Mouse (Mus musculus): ENCODE results near the gene Gimap3. TPM values are rescaled to one million over a fixed set of nuclear protein-coding genes. Genes with fewer than 3 reads are reported as not detected.

The Gimap3 gene
- polyA plus RNA-seq (2014; fragmentation: Nextera tagmentation; extraction: Ambion mirVana): not detected in 2 replicates

- no peaks in the 10 kb centered on the region for H3K4me1 ChIP-seq (ENCODE audit: control insufficient read depth, insufficient read depth, low read length)
- ATAC-seq: no peak
- no peak within 1 kb of the TSS for H3K27ac ChIP-seq (ENCODE audit: low read depth, low read length)
- H3K36me3 ChIP-seq (ENCODE audit: control insufficient read depth, insufficient read depth, low read length): no peaks in the 10 kb centered on the region
- H3K4me2 ChIP-seq (ENCODE audit: low read length): no peak within 1 kb of the TSS
- H3K27me3 ChIP-seq (replicated peaks; ENCODE audit: control insufficient read depth, insufficient read depth, low read length): no peaks in the 10 kb centered on the region
- H3K4me3 ChIP-seq (ENCODE audit: low read depth, low read length): no peak within 1 kb of the TSS
- no peaks in the 10 kb centered on the region for H3K9me3 ChIP-seq (replicated peaks; ENCODE audit: control insufficient read depth, low read length)
- no peak for DNase-seq (ENCODE audit: low spot score)
- H3K9ac ChIP-seq (ENCODE audit: low read length): no peak within 1 kb of the TSS
- 91% methylated on average over 3 of the region's 3 CpGs for WGBS
Measured at GRCm38 (mm10) chr6:48770696-48771095, at the start of gene Gimap3. TSS of gene Gimap3 (minus strand) at chr6:48770851.

- H3K9me3 ChIP-seq (replicated peaks; ENCODE audit: control insufficient read depth, low read length): no peaks in the 10 kb centered on the region
- no peaks in the 10 kb centered on the region for H3K27me3 ChIP-seq (replicated peaks; ENCODE audit: control insufficient read depth, insufficient read depth, low read length)
- H3K4me2 ChIP-seq (ENCODE audit: low read length): no peak overlapping the region
- H3K9ac ChIP-seq (ENCODE audit: low read length): no peak overlapping the region
- DNase-seq (ENCODE audit: low spot score): peak; percentile 95
- H3K4me3 ChIP-seq (ENCODE audit: low read depth, low read length): no peak overlapping the region
- no peak; the same call in 1 of the 2 replicates for ATAC-seq
- H3K27ac ChIP-seq (ENCODE audit: low read depth, low read length): no peak overlapping the region
- no peaks in the 10 kb centered on the region for H3K4me1 ChIP-seq (ENCODE audit: control insufficient read depth, insufficient read depth, low read length)
- WGBS: 6% methylated on average over 6 of the region's 6 CpGs
- no peaks in the 10 kb centered on the region for H3K36me3 ChIP-seq (ENCODE audit: control insufficient read depth, insufficient read depth, low read length)
Measured at GRCm38 (mm10) chr6:48817815-48818214, 47.2 kb upstream of the Gimap3 start.

- H3K9ac ChIP-seq (ENCODE audit: low read length): no peak overlapping the region
- no peak overlapping the region for H3K4me3 ChIP-seq (ENCODE audit: low read depth, low read length)
- H3K9me3 ChIP-seq (replicated peaks; ENCODE audit: control insufficient read depth, low read length): no peaks in the 10 kb centered on the region
- no peak overlapping the region for H3K27ac ChIP-seq (ENCODE audit: low read depth, low read length)
- no peak for ATAC-seq
- no peak for DNase-seq (ENCODE audit: low spot score)
- H3K4me1 ChIP-seq (ENCODE audit: control insufficient read depth, insufficient read depth, low read length): no peaks in the 10 kb centered on the region
- H3K27me3 ChIP-seq (replicated peaks; ENCODE audit: control insufficient read depth, insufficient read depth, low read length): no peaks in the 10 kb centered on the region
- no peaks in the 10 kb centered on the region for H3K36me3 ChIP-seq (ENCODE audit: control insufficient read depth, insufficient read depth, low read length)
- H3K4me2 ChIP-seq (ENCODE audit: low read length): no peak overlapping the region
Measured at GRCm38 (mm10) chr6:48815013-48815412, 44.4 kb upstream of the Gimap3 start.

GRCm38 (mm10) chr6:48809494-48810219, 39.0 kb upstream of the Gimap3 start:
- WGBS: 76% methylated on average over 3 of the region's 3 CpGs
- no peaks in the 10 kb centered on the region for H3K4me1 ChIP-seq (ENCODE audit: control insufficient read depth, insufficient read depth, low read length)
- H3K36me3 ChIP-seq (ENCODE audit: control insufficient read depth, insufficient read depth, low read length): no peaks in the 10 kb centered on the region
- no peak overlapping the region for H3K4me3 ChIP-seq (ENCODE audit: low read depth, low read length)
- H3K4me2 ChIP-seq (ENCODE audit: low read length): no peak overlapping the region
- H3K9me3 ChIP-seq (replicated peaks; ENCODE audit: control insufficient read depth, low read length): no peaks in the 10 kb centered on the region
- ATAC-seq (no peak), DNase-seq (ENCODE audit: low spot score) (no peak)
- H3K27ac ChIP-seq (ENCODE audit: low read depth, low read length): no peak overlapping the region
- H3K27me3 ChIP-seq (replicated peaks; ENCODE audit: control insufficient read depth, insufficient read depth, low read length): no peaks in the 10 kb centered on the region
- no peak overlapping the region for H3K9ac ChIP-seq (ENCODE audit: low read length)

GRCm38 (mm10) chr6:48806746-48807145, 36.1 kb upstream of the Gimap3 start:
- H3K27ac ChIP-seq (ENCODE audit: low read depth, low read length): no peak overlapping the region
- 95% methylated on average over 3 of the region's 3 CpGs for WGBS

GRCm38 (mm10) chr6:48804346-48804745, 33.7 kb upstream of the Gimap3 start:
- ATAC-seq (no peak), DNase-seq (ENCODE audit: low spot score) (no peak)
- no peaks in the 10 kb centered on the region for H3K27me3 ChIP-seq (replicated peaks; ENCODE audit: control insufficient read depth, insufficient read depth, low read length)
- no peaks in the 10 kb centered on the region for H3K9me3 ChIP-seq (replicated peaks; ENCODE audit: control insufficient read depth, low read length)
- no peak overlapping the region for H3K4me3 ChIP-seq (ENCODE audit: low read depth, low read length)
- H3K9ac ChIP-seq (ENCODE audit: low read length): no peak overlapping the region
- H3K27ac ChIP-seq (ENCODE audit: low read depth, low read length): no peak overlapping the region
- WGBS: 87% methylated on average over 5 of the region's 5 CpGs
- H3K4me1 ChIP-seq (ENCODE audit: control insufficient read depth, insufficient read depth, low read length): no peaks in the 10 kb centered on the region
- no peak overlapping the region for H3K4me2 ChIP-seq (ENCODE audit: low read length)
- no peaks in the 10 kb centered on the region for H3K36me3 ChIP-seq (ENCODE audit: control insufficient read depth, insufficient read depth, low read length)

More at GRCm38 (mm10) chr6:48806746-48807145, 36.1 kb upstream of the Gimap3 start:
- no peak overlapping the region for H3K4me3 ChIP-seq (ENCODE audit: low read depth, low read length)
- H3K36me3 ChIP-seq (ENCODE audit: control insufficient read depth, insufficient read depth, low read length): no peaks in the 10 kb centered on the region
- H3K27me3 ChIP-seq (replicated peaks; ENCODE audit: control insufficient read depth, insufficient read depth, low read length): no peaks in the 10 kb centered on the region
- ATAC-seq (no peak), DNase-seq (ENCODE audit: low spot score) (no peak)
- no peaks in the 10 kb centered on the region for H3K4me1 ChIP-seq (ENCODE audit: control insufficient read depth, insufficient read depth, low read length)
- no peaks in the 10 kb centered on the region for H3K9me3 ChIP-seq (replicated peaks; ENCODE audit: control insufficient read depth, low read length)
- H3K9ac ChIP-seq (ENCODE audit: low read length): no peak overlapping the region
- H3K4me2 ChIP-seq (ENCODE audit: low read length): no peak overlapping the region

GRCm38 (mm10) chr6:48803406-48804051, 32.9 kb upstream of the Gimap3 start:
- H3K4me3 ChIP-seq (ENCODE audit: low read depth, low read length): no peak overlapping the region
- no peaks in the 10 kb centered on the region for H3K27me3 ChIP-seq (replicated peaks; ENCODE audit: control insufficient read depth, insufficient read depth, low read length)
- no peaks in the 10 kb centered on the region for H3K36me3 ChIP-seq (ENCODE audit: control insufficient read depth, insufficient read depth, low read length)
- H3K4me2 ChIP-seq (ENCODE audit: low read length): no peak overlapping the region
- H3K9ac ChIP-seq (ENCODE audit: low read length): no peak overlapping the region
- no peak overlapping the region for H3K27ac ChIP-seq (ENCODE audit: low read depth, low read length)
- DNase-seq (ENCODE audit: low spot score): no peak
- no peaks in the 10 kb centered on the region for H3K4me1 ChIP-seq (ENCODE audit: control insufficient read depth, insufficient read depth, low read length)
- no peak for ATAC-seq
- no peaks in the 10 kb centered on the region for H3K9me3 ChIP-seq (replicated peaks; ENCODE audit: control insufficient read depth, low read length)

GRCm38 (mm10) chr6:48801897-48802296, 31.2 kb upstream of the Gimap3 start:
- Histone ChIP-seq H3K4me1 (ENCODE audit: control insufficient read depth, insufficient read depth, low read length) (no peaks in the 10 kb centered on the region), H3K9ac (ENCODE audit: low read length) (no peak overlapping the region), H3K4me2 (ENCODE audit: low read length) (no peak overlapping the region), H3K4me3 (ENCODE audit: low read depth, low read length) (no peak overlapping the region), H3K9me3 (replicated peaks; ENCODE audit: control insufficient read depth, low read length) (no peaks in the 10 kb centered on the region), H3K27ac (ENCODE audit: low read depth, low read length) (no peak overlapping the region), H3K36me3 (ENCODE audit: control insufficient read depth, insufficient read depth, low read length) (no peaks in the 10 kb centered on the region), H3K27me3 (replicated peaks; ENCODE audit: control insufficient read depth, insufficient read depth, low read length) (no peaks in the 10 kb centered on the region)
- 90% methylated on average over 1 of the region's 1 CpGs for whole genome bisulfite sequencing
- no peak for ATAC-seq
- DNase-seq (ENCODE audit: low spot score): no peak

- no peak for DNase-seq (ENCODE audit: low spot score)
- no peak overlapping the region for H3K9ac ChIP-seq (ENCODE audit: low read length)
- no peaks in the 10 kb centered on the region for H3K9me3 ChIP-seq (replicated peaks; ENCODE audit: control insufficient read depth, low read length)
- H3K4me2 ChIP-seq (ENCODE audit: low read length): no peak overlapping the region
- ATAC-seq: no peak
- H3K27ac ChIP-seq (ENCODE audit: low read depth, low read length): no peak overlapping the region
- no peaks in the 10 kb centered on the region for H3K4me1 ChIP-seq (ENCODE audit: control insufficient read depth, insufficient read depth, low read length)
- no peaks in the 10 kb centered on the region for H3K36me3 ChIP-seq (ENCODE audit: control insufficient read depth, insufficient read depth, low read length)
- no peaks in the 10 kb centered on the region for H3K27me3 ChIP-seq (replicated peaks; ENCODE audit: control insufficient read depth, insufficient read depth, low read length)
- no peak overlapping the region for H3K4me3 ChIP-seq (ENCODE audit: low read depth, low read length)
- WGBS: 86% methylated on average over 2 of the region's 2 CpGs
Measured at GRCm38 (mm10) chr6:48787867-48788266, 17.2 kb upstream of the Gimap3 start.
